Mouse (Mus musculus): Measurements from ENCODE around the gene Acvrl1.

Gene Acvrl1

DNA sequence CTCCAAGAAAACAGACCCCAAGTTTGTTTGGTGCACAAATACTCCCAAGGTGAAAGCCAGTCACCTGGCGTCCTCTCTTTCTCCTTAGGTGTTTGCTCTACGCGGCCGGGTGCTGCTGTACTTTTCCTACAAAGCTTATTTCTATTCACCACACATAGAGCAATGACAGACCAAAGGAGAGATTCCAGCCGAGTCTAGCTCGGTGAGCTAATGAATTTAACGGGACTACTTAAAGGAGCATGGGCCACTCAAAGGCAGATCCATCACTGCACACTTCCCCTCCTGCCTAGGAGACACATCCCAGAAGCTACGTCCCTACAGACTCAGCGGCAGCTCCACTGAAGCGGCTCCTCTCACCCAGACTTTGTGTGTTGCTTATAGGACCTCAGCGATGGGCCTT lies 39.2 kb downstream of the Acvrl1 start:
- no peak for DNase-seq (ENCODE audit: extremely low spot score, low spot score)

GRCm38 (mm10) chr15:101169910-101170309 lies 41.6 kb downstream of the Acvrl1 start:
- no peak for DNase-seq (ENCODE audit: extremely low spot score, low spot score)

DNA sequence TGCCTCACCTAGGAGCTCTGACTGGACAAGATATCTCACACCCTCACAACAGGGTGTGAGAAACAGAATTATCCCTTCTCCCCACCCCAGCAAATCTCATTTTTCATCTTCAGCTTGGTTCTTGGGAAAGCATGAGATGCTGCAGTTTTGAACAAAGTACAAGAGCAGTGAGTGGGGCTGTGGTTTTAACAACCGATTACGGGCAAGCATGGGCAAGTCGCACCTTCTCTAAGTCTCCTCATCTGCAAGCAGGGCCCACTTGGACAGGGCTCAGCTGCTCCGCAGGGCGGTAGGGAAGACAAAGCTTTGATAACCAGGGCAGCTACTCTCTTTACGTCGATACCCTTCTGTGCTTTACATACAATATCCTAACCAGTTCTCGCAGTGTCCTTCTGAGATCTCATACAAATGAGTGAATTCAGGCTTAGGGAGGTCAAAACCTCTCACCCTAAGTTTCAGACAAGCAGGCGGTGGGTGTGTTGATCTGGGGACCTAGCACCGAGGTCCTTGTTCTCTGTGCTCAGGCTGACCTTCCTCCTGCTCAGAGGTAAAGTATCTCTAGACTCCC lies 42.2 kb downstream of the Acvrl1 start:
- no peak for DNase-seq (ENCODE audit: extremely low spot score, low spot score)

GRCm38 (mm10) chr15:101171272-101171671 lies 43.0 kb downstream of the Acvrl1 start:
- DNase-seq (ENCODE audit: extremely low spot score, low spot score) = no peak

- no peak for DNase-seq (ENCODE audit: extremely low spot score, low spot score)
Observed at GRCm38 (mm10) chr15:101172016-101172415, 43.7 kb downstream of the Acvrl1 start.

DNA sequence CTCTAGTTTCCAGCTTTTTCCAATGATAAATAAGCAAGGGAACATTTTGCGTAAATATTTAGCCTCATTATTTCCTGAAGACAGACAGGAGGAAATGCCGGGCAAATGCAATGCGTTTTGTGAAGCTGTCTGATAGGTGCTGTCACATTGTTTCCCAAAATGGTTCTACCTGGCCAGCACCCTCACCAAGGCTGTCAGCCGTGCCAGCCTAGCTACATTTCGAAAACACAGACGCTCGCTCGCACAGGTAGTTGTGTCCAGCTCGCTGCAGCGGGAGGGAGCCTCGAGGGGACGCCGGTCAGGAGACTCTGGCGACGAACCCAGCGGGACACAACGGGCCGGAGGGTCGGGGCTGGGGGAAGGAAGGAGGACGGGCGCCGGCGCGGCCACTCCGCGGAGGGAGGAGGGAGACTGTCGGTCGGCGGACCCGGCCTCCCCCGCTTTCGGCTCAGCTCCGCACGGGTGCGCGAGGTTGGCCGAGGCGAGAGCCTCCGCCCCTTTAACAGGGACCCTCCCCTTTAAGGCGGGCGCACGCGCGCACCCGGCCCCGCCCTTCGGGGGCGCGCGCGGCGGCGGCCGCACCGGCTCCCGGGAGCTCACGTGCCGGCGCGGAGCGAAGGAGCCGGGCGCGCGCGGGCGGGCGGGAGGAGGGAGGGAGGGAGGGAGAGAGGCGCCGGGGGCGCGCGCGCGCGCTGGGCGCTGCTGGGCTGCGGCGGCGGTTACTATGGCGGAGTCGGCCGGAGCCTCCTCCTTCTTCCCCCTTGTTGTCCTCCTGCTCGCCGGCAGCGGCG lies 45.3 kb downstream of the Acvrl1 start, which contains the start of gene Acvr1b:
Acvr1b (plus strand) TSS at position 647 of the 791 bp plus-strand sequence.
- peak; percentile 90 for DNase-seq (ENCODE audit: extremely low spot score, low spot score)

GRCm38 (mm10) chr15:101174294-101175130 lies 46.2 kb downstream of the Acvrl1 start:
- no peak for DNase-seq (ENCODE audit: extremely low spot score, low spot score)

GRCm38 (mm10) chr15:101175131-101175460 lies 46.8 kb downstream of the Acvrl1 start:
- no peak for DNase-seq (ENCODE audit: extremely low spot score, low spot score)

- no peak for DNase-seq (ENCODE audit: extremely low spot score, low spot score)
Observed at GRCm38 (mm10) chr15:101175613-101176283, 47.4 kb downstream of the Acvrl1 start.

- DNase-seq (ENCODE audit: extremely low spot score, low spot score) = no peak
Observed at GRCm38 (mm10) chr15:101176284-101176680, 48.0 kb downstream of the Acvrl1 start.

DNA sequence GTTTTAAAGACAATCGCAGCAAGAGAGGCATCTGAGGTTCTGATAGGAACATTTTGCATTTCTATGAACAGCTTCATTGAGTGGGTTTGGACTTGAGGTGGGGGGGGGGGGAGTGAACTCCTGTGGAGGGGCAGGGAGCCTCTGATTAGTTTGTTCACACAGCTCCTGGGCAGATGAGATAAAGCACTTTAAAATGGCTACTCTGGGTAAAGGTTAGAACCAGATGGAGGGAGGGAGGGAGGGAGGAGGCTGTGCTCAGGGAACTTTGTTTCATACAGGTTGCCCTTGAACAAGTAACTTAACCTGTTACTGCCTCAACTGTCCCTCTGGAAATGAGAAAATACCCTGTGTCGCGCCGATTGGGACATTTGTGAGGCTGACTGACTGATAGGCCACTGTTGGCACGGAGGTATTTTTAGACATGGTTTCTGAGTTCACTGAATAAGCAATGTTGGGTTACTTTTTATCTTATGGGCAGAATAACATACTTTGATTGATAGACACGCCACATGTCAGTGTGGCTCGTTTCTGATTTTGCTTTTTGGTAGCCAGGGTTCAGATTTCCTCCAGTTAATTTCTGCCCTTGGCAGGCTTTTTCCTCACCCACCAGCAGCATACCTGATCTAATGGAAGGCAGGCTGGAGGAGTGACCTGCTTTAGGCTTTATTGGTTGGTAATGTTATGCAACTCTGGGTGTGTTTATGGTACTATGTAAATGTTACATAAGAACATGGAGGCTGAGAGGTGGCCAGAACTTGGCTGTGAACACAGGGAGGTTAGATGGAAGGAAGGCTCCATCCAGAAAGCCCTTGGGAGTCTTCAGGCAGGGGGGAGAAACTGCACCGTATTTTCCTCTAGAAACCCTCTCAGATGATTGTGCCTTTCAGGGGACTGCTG lies 48.7 kb downstream of the Acvrl1 start:
- DNase-seq (ENCODE audit: extremely low spot score, low spot score) = no peak

- no peak for DNase-seq (ENCODE audit: extremely low spot score, low spot score)
Observed at GRCm38 (mm10) chr15:101180363-101181105, 52.2 kb downstream of the Acvrl1 start.

GRCm38 (mm10) chr15:101181106-101181466 lies 52.8 kb downstream of the Acvrl1 start:
- DNase-seq (ENCODE audit: extremely low spot score, low spot score) = no peak

- DNase-seq (ENCODE audit: extremely low spot score, low spot score) = no peak
Observed at GRCm38 (mm10) chr15:101181500-101181899, 53.2 kb downstream of the Acvrl1 start.

DNA sequence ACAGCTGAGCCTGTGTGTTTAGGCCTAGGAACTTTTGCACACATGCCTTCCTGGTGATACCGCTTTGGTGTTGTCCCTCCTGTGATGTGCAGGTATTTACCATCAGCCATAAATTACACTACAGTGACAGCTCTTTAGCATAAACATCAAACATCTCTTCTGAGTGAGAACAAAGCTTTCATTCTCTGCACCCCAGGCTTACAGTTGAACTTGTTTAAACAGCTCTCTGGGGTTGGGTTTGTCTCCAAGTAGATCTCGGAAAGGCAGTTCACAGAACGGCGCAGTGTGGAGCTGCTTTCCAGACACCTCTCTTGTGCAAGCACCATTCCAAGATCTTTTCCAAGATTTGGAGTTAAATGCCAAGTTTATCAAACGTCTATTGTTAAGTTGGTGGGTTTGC lies 54.4 kb downstream of the Acvrl1 start:
- no peak for DNase-seq (ENCODE audit: extremely low spot score, low spot score)

DNA sequence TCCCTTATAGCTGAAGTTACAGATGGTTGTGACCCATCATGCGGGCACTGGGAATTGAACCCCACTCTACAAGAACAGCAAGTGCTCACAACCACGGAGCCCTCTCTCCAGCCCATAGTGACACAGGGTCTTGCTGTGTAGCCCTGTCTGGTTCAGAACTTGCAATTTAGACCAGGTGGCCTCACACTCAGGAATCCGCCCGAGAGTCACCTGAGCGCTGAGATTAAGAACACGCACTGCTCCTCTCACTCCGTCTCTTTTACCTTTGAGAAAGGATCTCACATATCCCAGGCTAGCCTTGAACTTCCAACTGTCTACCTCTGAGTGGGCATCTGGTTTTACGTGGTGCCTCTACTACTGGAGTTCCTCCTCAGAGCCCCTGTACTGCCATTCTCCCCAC lies 56.0 kb downstream of the Acvrl1 start:
- no peak for DNase-seq (ENCODE audit: extremely low spot score, low spot score)

- DNase-seq (ENCODE audit: extremely low spot score, low spot score) = no peak
Observed at GRCm38 (mm10) chr15:101185549-101185948, 57.2 kb downstream of the Acvrl1 start.

DNA sequence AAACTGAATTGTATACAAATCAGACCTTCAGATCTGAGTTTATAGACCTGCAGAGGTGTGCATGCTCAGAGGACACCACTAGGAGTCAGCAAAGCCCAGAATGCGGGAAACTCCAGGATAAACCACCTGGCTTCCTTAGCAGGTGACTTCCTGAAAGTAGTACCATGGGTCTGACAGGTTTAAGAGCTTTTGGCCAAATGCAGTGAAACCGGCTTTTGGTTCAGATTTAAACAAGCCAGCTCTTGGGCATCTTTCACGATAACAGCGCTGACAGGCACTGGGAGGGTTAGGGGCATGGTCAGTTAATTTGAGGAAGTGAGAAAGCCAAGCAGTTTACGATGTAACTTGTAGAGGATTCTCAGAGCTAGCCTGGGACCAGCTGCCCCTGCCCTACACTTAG lies 59.6 kb downstream of the Acvrl1 start:
- no peak for DNase-seq (ENCODE audit: extremely low spot score, low spot score)

GRCm38 (mm10) chr15:101189981-101190761 lies 61.8 kb downstream of the Acvrl1 start:
- DNase-seq (ENCODE audit: extremely low spot score, low spot score) = no peak

All from neural tube, embryonic 10.5 days (tissue).